Mouse (Mus musculus): Measurements from ENCODE around the gene Kat6b. TPM values are rescaled to one million over a fixed set of nuclear protein-coding genes. Genes with fewer than 3 reads are reported as not detected.

The Kat6b gene
- polyA plus RNA-seq, 1 experiment: 3.9 TPM

DNA sequence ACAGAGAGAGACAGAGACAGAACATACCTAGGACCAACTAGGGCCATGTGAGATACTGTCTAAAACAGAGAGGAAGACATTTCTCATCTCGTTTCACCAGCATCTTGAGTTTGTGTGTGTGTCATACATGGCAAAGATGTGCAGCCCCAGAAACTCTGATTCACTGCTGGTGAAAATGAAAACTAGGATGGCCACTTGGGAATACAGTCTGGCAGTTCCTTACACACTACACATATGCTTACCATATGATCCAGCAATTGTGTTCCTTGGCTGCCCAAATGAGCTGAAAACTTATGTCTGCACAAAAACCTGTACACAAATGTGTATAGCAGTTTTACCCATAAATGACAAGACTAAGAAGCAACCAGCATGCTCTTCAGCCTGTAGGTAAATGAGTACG lies 40.7 kb upstream of the Kat6b start:
- no peak overlapping the region for H3K4me2 ChIP-seq (ENCODE audit: low read depth)
- no peaks in the 10 kb centered on the region for H3K79me2 ChIP-seq (ENCODE audit: control insufficient read depth, insufficient read depth)
- H3K4me3 ChIP-seq: no peak overlapping the region
- H3K27me3 ChIP-seq (ENCODE audit: control insufficient read depth, insufficient read depth, insufficient read length): no peaks in the 10 kb centered on the region
- TF ChIP-seq E2F4 (IDR thresholded peaks at IDR 0.05; ENCODE audit: insufficient read depth): no peak
- no peak for TF ChIP-seq TCF12 (IDR thresholded peaks at IDR 0.05; ENCODE audit: insufficient read depth, poor library complexity, severe bottlenecking)
- no peak for TF ChIP-seq MAX (IDR thresholded peaks at IDR 0.05; ENCODE audit: low read depth)
- no peak for TF ChIP-seq MYOG (IDR thresholded peaks at IDR 0.05; ENCODE audit: control insufficient read depth in 1 of 3, insufficient read depth in 1 of 3, insufficient read length in 2 of 3, low read depth in 2 of 3)
- no peak for TF ChIP-seq POLR2A (IDR thresholded peaks at IDR 0.05; ENCODE audit: insufficient read length, low read depth)
- TF ChIP-seq POLR2AphosphoS2 (IDR thresholded peaks at IDR 0.05; ENCODE audit: insufficient read length, low read depth): no peak
- TF ChIP-seq TCF3 (IDR thresholded peaks at IDR 0.05; ENCODE audit: insufficient read length, low read depth): no peak
- TF ChIP-seq MYOD1 (IDR thresholded peaks at IDR 0.05; ENCODE audit: control insufficient read depth in 1 of 3, insufficient read length in 2 of 3, low read depth in 2 of 3): no peak
- no peak for TF ChIP-seq REST (IDR thresholded peaks at IDR 0.05; ENCODE audit: insufficient read depth, insufficient read length)
- TF ChIP-seq USF1 (IDR thresholded peaks at IDR 0.05; ENCODE audit: low read depth): no peak
- no peak for TF ChIP-seq SRF (IDR thresholded peaks at IDR 0.05; ENCODE audit: control insufficient read depth, insufficient read length, low read depth)
- TF ChIP-seq CEBPB (IDR thresholded peaks at IDR 0.05; ENCODE audit: insufficient read depth, poor library complexity, severe bottlenecking): no peak
- H3K36me3 ChIP-seq (ENCODE audit: control insufficient read depth, insufficient read depth): no peaks in the 10 kb centered on the region
- H3ac ChIP-seq (ENCODE audit: control insufficient read depth, insufficient read length): no peak overlapping the region

DNA sequence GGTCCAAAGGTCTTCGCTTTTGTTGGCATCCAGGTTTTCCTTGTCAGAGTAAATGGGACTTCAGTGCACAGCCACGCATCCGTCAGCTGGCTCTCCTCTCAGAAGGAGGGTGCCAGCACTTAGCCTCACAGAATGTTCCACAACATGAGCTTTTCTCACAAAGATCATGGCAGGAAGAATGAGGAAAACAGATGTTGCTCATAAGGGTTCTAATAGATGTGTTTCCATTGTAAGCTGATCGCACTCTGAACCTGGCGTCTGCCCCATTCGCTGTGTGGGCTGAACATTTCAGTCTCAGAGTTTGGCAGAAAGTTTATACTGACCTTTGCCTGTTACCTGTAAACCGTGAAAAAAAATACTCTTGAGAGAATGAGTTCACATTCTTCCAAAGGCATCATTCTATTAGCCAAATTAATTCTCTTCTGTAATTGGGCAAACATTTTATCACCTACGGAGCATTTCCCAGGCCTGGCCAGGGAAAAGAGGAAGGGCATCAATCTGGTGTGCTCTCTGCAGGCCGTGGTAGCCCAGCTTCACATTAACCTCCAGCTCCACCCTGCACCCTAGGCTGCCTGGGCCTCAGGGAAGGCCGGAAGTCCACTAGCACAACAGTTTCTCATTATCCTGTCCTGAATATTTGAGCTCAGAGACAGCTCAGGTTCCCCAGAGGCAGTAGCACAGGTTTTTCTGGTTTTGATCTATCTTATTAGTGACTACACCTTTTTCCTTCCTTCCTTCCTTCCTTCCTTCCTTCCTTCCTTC lies 39.3 kb upstream of the Kat6b start:
- Histone ChIP-seq H3ac (ENCODE audit: control insufficient read depth, insufficient read length) (no peak overlapping the region), H3K36me3 (ENCODE audit: control insufficient read depth, insufficient read depth) (no peaks in the 10 kb centered on the region), H3K79me2 (ENCODE audit: control insufficient read depth, insufficient read depth) (no peaks in the 10 kb centered on the region), H3K27me3 (ENCODE audit: control insufficient read depth, insufficient read depth, insufficient read length) (no peaks in the 10 kb centered on the region), H3K4me2 (ENCODE audit: low read depth) (no peak overlapping the region), H3K4me3 (no peak overlapping the region)
- TF ChIP-seq TCF12 (IDR thresholded peaks at IDR 0.05; ENCODE audit: insufficient read depth, poor library complexity, severe bottlenecking) (no peak), MAX (IDR thresholded peaks at IDR 0.05; ENCODE audit: low read depth) (no peak), USF1 (IDR thresholded peaks at IDR 0.05; ENCODE audit: low read depth) (no peak), MYOD1 (IDR thresholded peaks at IDR 0.05; ENCODE audit: control insufficient read depth in 1 of 3, insufficient read length in 2 of 3, low read depth in 2 of 3) (no peak), E2F4 (IDR thresholded peaks at IDR 0.05; ENCODE audit: insufficient read depth) (no peak), MYOG (IDR thresholded peaks at IDR 0.05; ENCODE audit: control insufficient read depth in 1 of 3, insufficient read depth in 1 of 3, insufficient read length in 2 of 3, low read depth in 2 of 3) (no peak), CEBPB (IDR thresholded peaks at IDR 0.05; ENCODE audit: insufficient read depth, poor library complexity, severe bottlenecking) (no peak), TCF3 (IDR thresholded peaks at IDR 0.05; ENCODE audit: insufficient read length, low read depth) (no peak), SRF (IDR thresholded peaks at IDR 0.05; ENCODE audit: control insufficient read depth, insufficient read length, low read depth) (no peak), POLR2A (IDR thresholded peaks at IDR 0.05; ENCODE audit: insufficient read length, low read depth) (no peak), POLR2AphosphoS2 (IDR thresholded peaks at IDR 0.05; ENCODE audit: insufficient read length, low read depth) (no peak), REST (IDR thresholded peaks at IDR 0.05; ENCODE audit: insufficient read depth, insufficient read length) (no peak)

DNA sequence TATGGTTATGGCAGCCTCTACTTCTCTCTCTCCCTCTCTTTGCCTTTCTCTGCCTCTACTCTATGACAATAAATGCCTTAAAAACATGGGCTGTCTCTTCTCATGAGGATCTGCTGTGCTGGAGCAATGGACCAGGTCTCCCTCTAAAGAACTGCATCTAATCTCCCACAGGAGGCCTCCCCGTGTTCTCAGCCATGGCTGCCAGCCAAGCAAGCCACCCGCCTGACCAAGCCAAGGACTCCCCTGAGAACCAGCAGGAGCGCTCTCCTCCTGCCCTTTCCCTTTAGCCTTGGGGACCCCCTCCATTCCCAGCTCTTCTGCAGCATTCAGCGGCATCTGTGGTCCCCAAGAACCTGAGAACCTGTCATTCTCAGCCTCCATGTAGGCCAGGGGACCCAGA lies 28.7 kb upstream of the Kat6b start:
- Histone ChIP-seq H3ac (ENCODE audit: control insufficient read depth, insufficient read length) (no peak overlapping the region), H3K4me3 (no peak overlapping the region), H3K79me2 (ENCODE audit: control insufficient read depth, insufficient read depth) (no peaks in the 10 kb centered on the region), H3K36me3 (ENCODE audit: control insufficient read depth, insufficient read depth) (no peaks in the 10 kb centered on the region), H3K27me3 (ENCODE audit: control insufficient read depth, insufficient read depth, insufficient read length) (no peaks in the 10 kb centered on the region), H3K4me2 (ENCODE audit: low read depth) (no peak overlapping the region)
- TF ChIP-seq TCF3 (IDR thresholded peaks at IDR 0.05; ENCODE audit: insufficient read length, low read depth): no peak
- no peak for TF ChIP-seq CEBPB (IDR thresholded peaks at IDR 0.05; ENCODE audit: insufficient read depth, poor library complexity, severe bottlenecking)
- no peak for TF ChIP-seq USF1 (IDR thresholded peaks at IDR 0.05; ENCODE audit: low read depth)
- TF ChIP-seq POLR2AphosphoS2 (IDR thresholded peaks at IDR 0.05; ENCODE audit: insufficient read length, low read depth): no peak
- no peak for TF ChIP-seq MYOG (IDR thresholded peaks at IDR 0.05; ENCODE audit: control insufficient read depth in 1 of 3, insufficient read depth in 1 of 3, insufficient read length in 2 of 3, low read depth in 2 of 3)
- no peak for TF ChIP-seq E2F4 (IDR thresholded peaks at IDR 0.05; ENCODE audit: insufficient read depth)
- TF ChIP-seq TCF12 (IDR thresholded peaks at IDR 0.05; ENCODE audit: insufficient read depth, poor library complexity, severe bottlenecking): no peak
- no peak for TF ChIP-seq POLR2A (IDR thresholded peaks at IDR 0.05; ENCODE audit: insufficient read length, low read depth)

DNA sequence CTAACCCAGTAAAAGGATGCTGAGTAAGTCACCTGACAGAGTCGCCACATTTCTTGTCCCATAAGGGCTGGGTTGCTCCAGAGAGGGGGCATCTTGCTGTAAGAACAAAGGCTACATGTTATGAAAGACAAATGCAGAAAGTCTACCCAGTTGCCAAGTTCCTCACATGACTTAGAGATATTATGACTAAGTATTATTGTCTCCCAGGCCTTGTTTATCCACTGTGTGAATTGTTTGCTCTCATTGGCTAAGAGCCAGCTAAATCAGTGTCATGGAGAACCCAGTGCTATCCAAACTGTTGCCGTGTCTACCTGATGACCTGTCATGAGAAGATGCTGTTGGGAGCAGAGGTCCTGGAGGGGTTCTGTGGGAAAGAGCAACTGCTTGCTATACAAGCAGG lies 27.3 kb upstream of the Kat6b start:
- no peaks in the 10 kb centered on the region for H3K36me3 ChIP-seq (ENCODE audit: control insufficient read depth, insufficient read depth)
- H3ac ChIP-seq (ENCODE audit: control insufficient read depth, insufficient read length): no peak overlapping the region
- TF ChIP-seq MYOD1 (IDR thresholded peaks at IDR 0.05; ENCODE audit: control insufficient read depth in 1 of 3, insufficient read length in 2 of 3, low read depth in 2 of 3): no peak
- H3K79me2 ChIP-seq (ENCODE audit: control insufficient read depth, insufficient read depth): no peaks in the 10 kb centered on the region
- no peak overlapping the region for H3K4me3 ChIP-seq
- H3K27me3 ChIP-seq (ENCODE audit: control insufficient read depth, insufficient read depth, insufficient read length): no peaks in the 10 kb centered on the region
- no peak overlapping the region for H3K4me2 ChIP-seq (ENCODE audit: low read depth)

All from myocyte (in vitro differentiated cells).